Mouse (Mus musculus): Measurements from ENCODE around the gene Map6.

GRCm38 (mm10) chr7:99375455-99375854 is 108.2 kb downstream of the Map6 start:
- TF ChIP-seq GATA1 (IDR thresholded peaks at IDR 0.05; ENCODE audit: low read length) (no peak), TAL1 (IDR thresholded peaks at IDR 0.05; ENCODE audit: low read length) (no peak)

Measured in erythroblast, embryonic 14.5 days (primary cell).